Mouse (Mus musculus): Measurements from ENCODE around the gene Pabpc6.
A peak's percentile ranks its signal among the peaks of the same experiment; 100 is the strongest.

The Pabpc6 gene

GRCm38 (mm10) chr17:9669283-9669905 lies at the start of gene Pabpc6:
TSS of gene Pabpc6 (minus strand) at chr17:9669717.
- DNase-seq: peak in 1 of 2 experiments; percentile 2

GRCm38 (mm10) chr17:9710910-9711309 lies 41.4 kb upstream of the Pabpc6 start:
- DNase-seq: no peak

- no peak for DNase-seq
Measured at GRCm38 (mm10) chr17:9708888-9709287, 39.4 kb upstream of the Pabpc6 start.

- no peak for DNase-seq
Measured at GRCm38 (mm10) chr17:9707356-9707755, 37.8 kb upstream of the Pabpc6 start.

GRCm38 (mm10) chr17:9697763-9698162 lies 28.2 kb upstream of the Pabpc6 start:
- DNase-seq: no peak

- no peak for DNase-seq
Measured at GRCm38 (mm10) chr17:9691251-9691650, 21.7 kb upstream of the Pabpc6 start.

- no peak for DNase-seq
Measured at GRCm38 (mm10) chr17:9683539-9684155, 14.1 kb upstream of the Pabpc6 start.

GRCm38 (mm10) chr17:9680741-9681140 lies 11.2 kb upstream of the Pabpc6 start:
- DNase-seq: no peak

GRCm38 (mm10) chr17:9675175-9675789 lies 5.8 kb upstream of the Pabpc6 start:
- no peak for DNase-seq

- no peak for DNase-seq
Measured at GRCm38 (mm10) chr17:9667955-9668354, 1.6 kb downstream of the Pabpc6 start.

GRCm38 (mm10) chr17:9658651-9659050 lies 10.9 kb downstream of the Pabpc6 start:
- no peak for DNase-seq

- no peak for DNase-seq
Measured at GRCm38 (mm10) chr17:9654155-9654554, 15.4 kb downstream of the Pabpc6 start.

- no peak for DNase-seq
Measured at GRCm38 (mm10) chr17:9647644-9648043, 21.9 kb downstream of the Pabpc6 start.

- no peak for DNase-seq
Measured at GRCm38 (mm10) chr17:9643657-9644180, 25.8 kb downstream of the Pabpc6 start.

- DNase-seq: no peak
Measured at GRCm38 (mm10) chr17:9637011-9637410, 32.5 kb downstream of the Pabpc6 start.

GRCm38 (mm10) chr17:9632579-9633252 lies 36.8 kb downstream of the Pabpc6 start:
- DNase-seq: no peak

- DNase-seq: no peak
Measured at GRCm38 (mm10) chr17:9632140-9632539, 37.4 kb downstream of the Pabpc6 start.

- no peak for DNase-seq
Measured at GRCm38 (mm10) chr17:9631081-9631480, 38.4 kb downstream of the Pabpc6 start.

- no peak for DNase-seq
Measured at GRCm38 (mm10) chr17:9627011-9627410, 42.5 kb downstream of the Pabpc6 start.
